Mouse (Mus musculus): ENCODE results near the gene Pde10a. TPM values are rescaled to one million over a fixed set of nuclear protein-coding genes. Genes with fewer than 3 reads are reported as not detected.

Pde10a gene
- total and polyA plus RNA-seq, 2 experiments from 2014 or later, result 8.2 to 38.5 TPM

DNA sequence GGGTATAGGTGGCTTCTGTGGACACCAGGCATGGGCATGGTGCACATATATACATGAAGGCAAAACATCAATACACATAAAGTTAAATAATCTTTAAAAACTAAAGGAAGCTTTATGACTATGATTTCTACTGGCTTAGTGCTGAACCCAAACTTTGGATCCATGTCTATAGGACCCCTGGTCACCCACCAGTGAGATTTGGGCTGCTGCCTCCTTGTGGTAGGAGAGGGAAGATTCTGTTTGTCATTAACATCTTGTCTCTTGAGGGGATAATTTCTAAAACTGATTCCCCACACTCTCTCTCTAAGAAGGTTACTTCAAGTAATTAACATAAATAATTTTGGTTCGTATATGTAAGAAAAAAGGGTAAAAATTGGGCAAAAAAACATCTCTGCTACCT, 220.2 kb downstream of the Pde10a start:
- H3K9me3 ChIP-seq (ENCODE audit: low read length), result no peaks in the 10 kb centered on the region
- no peak overlapping the region for H3K4me3 ChIP-seq (ENCODE audit: low read length)
- peak; percentile 45 for TF ChIP-seq CTCF (IDR thresholded peaks at IDR 0.05; ENCODE audit: low read depth)
- no peaks in the 10 kb centered on the region for H3K36me3 ChIP-seq (ENCODE audit: insufficient read depth, low read length)
- no peaks in the 10 kb centered on the region for H3K4me1 ChIP-seq (ENCODE audit: insufficient read depth, low read length)
- WGBS, result 70% methylated on average over 1 of the region's 1 CpGs
- no peak overlapping the region for H3K27ac ChIP-seq
- H3K9ac ChIP-seq (replicated peaks; ENCODE audit: low read length), result no peak overlapping the region
- ATAC-seq, result no peak
- no peak overlapping the region for H3K4me2 ChIP-seq (ENCODE audit: low read depth, low read length)
- peak; percentile 17 for DNase-seq (ENCODE audit: low spot score)
- H3K27me3 ChIP-seq (ENCODE audit: insufficient read depth, low read length), result no peaks in the 10 kb centered on the region

DNA sequence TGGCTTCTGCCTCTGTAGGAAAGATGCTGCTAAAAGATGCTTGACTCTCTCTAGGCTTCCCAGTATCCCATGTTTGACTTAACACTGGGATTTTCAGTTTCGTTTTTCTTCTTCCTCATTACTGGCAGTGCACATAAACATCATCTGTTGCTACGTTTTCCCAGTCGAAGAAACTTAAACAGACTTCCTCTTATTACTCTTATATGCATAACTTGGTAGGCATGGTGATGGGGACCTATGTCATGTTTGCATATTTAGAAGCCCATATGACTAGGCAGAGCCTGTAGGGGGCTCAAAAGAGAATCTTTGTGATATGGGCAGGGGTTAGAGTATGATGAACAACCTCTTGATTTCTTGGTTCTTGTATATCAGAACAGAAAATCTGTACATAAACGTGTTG, 224.3 kb downstream of the Pde10a start:
- H3K27me3 ChIP-seq (ENCODE audit: insufficient read depth, low read length), result no peaks in the 10 kb centered on the region
- ATAC-seq, result no peak
- H3K9ac ChIP-seq (replicated peaks; ENCODE audit: low read length), result no peak overlapping the region
- H3K4me2 ChIP-seq (ENCODE audit: low read depth, low read length), result no peak overlapping the region
- no peak for TF ChIP-seq CTCF (IDR thresholded peaks at IDR 0.05; ENCODE audit: low read depth)
- no peak for DNase-seq (ENCODE audit: low spot score)
- 85% methylated on average over 4 of the region's 4 CpGs for WGBS
- no peaks in the 10 kb centered on the region for H3K4me1 ChIP-seq (ENCODE audit: insufficient read depth, low read length)
- no peak overlapping the region for H3K27ac ChIP-seq
- H3K4me3 ChIP-seq (ENCODE audit: low read length), result no peak overlapping the region
- H3K9me3 ChIP-seq (ENCODE audit: low read length), result no peaks in the 10 kb centered on the region
- H3K36me3 ChIP-seq (ENCODE audit: insufficient read depth, low read length), result no peaks in the 10 kb centered on the region

DNA sequence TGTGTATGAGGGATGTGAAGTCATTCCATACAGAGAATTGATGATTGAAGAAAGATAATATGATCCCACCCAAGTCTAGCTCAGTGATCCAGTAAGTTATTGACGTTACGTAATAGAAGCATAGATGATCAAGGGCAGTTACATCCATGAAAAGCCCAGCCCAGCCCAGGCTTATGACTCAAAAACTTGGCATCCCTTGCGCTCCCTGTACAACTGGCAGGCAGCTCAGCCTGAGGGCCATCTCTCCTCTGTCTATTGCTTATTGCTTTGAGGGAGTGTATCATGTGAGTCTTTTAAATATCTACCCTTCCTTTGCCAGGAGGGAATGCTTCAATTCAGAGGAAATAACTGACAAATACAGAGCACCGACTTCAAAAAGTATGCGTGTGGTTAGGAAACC, 232.4 kb downstream of the Pde10a start:
- TF ChIP-seq CTCF (IDR thresholded peaks at IDR 0.05; ENCODE audit: low read depth), result no peak
- H3K36me3 ChIP-seq (ENCODE audit: insufficient read depth, low read length), result no peaks in the 10 kb centered on the region
- H3K4me3 ChIP-seq (ENCODE audit: low read length), result no peak overlapping the region
- DNase-seq (ENCODE audit: low spot score), result no peak
- 93% methylated on average over 5 of the region's 5 CpGs for WGBS
- ATAC-seq, result no peak
- H3K27ac ChIP-seq, result no peak overlapping the region
- no peak overlapping the region for H3K4me2 ChIP-seq (ENCODE audit: low read depth, low read length)
- no peak overlapping the region for H3K9ac ChIP-seq (replicated peaks; ENCODE audit: low read length)
- no peaks in the 10 kb centered on the region for H3K27me3 ChIP-seq (ENCODE audit: insufficient read depth, low read length)
- no peaks in the 10 kb centered on the region for H3K4me1 ChIP-seq (ENCODE audit: insufficient read depth, low read length)
- H3K9me3 ChIP-seq (ENCODE audit: low read length), result no peaks in the 10 kb centered on the region

DNA sequence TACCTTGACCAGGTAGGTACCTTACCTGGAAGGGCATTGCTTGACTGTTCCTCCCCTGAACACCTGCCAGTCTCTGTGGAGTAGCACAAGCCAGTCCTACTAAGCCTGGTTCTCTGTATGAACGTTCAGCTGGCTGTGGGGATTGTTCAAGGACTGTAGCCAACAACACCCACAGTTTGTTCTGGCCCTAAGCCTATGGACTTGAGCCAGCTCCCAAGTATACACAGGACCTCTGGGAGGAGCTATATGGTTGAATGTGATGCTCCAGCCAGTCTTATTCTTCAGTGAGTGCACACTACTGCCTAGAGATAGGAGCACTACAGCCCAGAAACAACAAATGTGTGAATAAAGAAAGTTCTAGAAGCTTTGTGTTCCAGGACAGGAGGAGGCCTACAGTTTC, 238.1 kb downstream of the Pde10a start:
- Histone ChIP-seq H3K4me2 (ENCODE audit: low read depth, low read length) (no peak overlapping the region), H3K9ac (replicated peaks; ENCODE audit: low read length) (no peak overlapping the region), H3K4me3 (ENCODE audit: low read length) (no peak overlapping the region), H3K9me3 (ENCODE audit: low read length) (no peaks in the 10 kb centered on the region), H3K27ac (no peak overlapping the region), H3K36me3 (ENCODE audit: insufficient read depth, low read length) (no peaks in the 10 kb centered on the region), H3K4me1 (ENCODE audit: insufficient read depth, low read length) (no peaks in the 10 kb centered on the region), H3K27me3 (ENCODE audit: insufficient read depth, low read length) (no peaks in the 10 kb centered on the region)
- TF ChIP-seq CTCF (IDR thresholded peaks at IDR 0.05; ENCODE audit: low read depth), result no peak
- DNase-seq (ENCODE audit: low spot score) (peak; percentile 58), ATAC-seq (no peak)
- WGBS, result 20% methylated on average over 1 of the region's 1 CpGs

DNA sequence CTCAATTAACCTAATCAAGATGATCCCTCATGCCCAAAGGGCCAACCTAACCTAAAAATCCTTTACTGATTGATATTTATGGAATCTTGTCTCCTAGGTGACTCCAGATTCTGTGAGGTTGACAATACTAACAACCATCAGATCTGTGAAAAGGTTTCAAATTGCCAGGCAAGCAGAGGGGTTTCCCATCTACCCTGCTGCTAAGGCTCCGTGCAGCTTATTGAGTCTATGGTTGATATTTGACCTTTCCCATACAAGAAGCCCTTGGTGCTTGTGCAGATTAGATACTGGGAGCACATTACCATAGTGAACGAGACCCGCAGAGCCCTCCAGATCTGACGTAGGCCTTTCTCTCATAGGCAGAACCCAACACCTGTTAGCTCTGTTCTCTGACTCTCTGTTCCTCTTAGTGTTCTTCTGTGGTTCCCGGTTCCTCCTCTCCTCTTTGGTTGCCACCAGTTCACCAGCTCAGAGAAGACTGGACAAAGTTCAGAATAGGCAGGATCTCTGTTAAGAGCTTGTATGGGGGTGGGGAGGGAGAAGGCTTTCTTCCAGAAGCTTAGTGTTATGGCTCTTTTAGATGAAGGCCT, 240.9 kb downstream of the Pde10a start:
- 85% methylated on average over 5 of the region's 5 CpGs for WGBS
- Histone ChIP-seq H3K27ac (no peak overlapping the region), H3K27me3 (ENCODE audit: insufficient read depth, low read length) (no peaks in the 10 kb centered on the region), H3K36me3 (ENCODE audit: insufficient read depth, low read length) (no peaks in the 10 kb centered on the region), H3K4me3 (ENCODE audit: low read length) (no peak overlapping the region), H3K9me3 (ENCODE audit: low read length) (peaks cover 5% of the 10 kb centered on the region; the same call in 1 of the 2 replicates), H3K9ac (replicated peaks; ENCODE audit: low read length) (no peak overlapping the region), H3K4me2 (ENCODE audit: low read depth, low read length) (no peak overlapping the region), H3K4me1 (ENCODE audit: insufficient read depth, low read length) (no peaks in the 10 kb centered on the region)
- TF ChIP-seq CTCF (IDR thresholded peaks at IDR 0.05; ENCODE audit: low read depth), result no peak
- DNase-seq (ENCODE audit: low spot score) (no peak), ATAC-seq (no peak)

DNA sequence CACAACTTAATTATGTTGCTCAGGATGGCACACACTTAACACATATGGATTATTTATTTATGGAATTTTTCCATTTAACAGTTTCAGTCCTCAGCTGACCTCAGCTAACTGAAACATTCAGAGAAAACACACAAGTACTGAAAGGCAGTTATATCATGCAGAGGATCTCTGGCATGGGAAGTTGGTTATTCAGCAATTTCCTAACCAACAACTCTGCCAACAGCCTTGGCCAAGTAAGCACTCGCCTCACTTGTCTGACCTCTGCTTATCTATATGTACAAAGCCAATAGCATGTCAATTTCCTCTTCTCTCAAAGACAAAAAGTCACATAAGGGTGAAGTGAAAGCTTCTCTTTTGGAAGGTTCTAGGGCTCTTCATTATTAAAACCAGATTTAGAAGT, 244.0 kb downstream of the Pde10a start:
- 94% methylated on average over 1 of the region's 1 CpGs for WGBS
- Histone ChIP-seq H3K36me3 (ENCODE audit: insufficient read depth, low read length) (no peaks in the 10 kb centered on the region), H3K4me1 (ENCODE audit: insufficient read depth, low read length) (no peaks in the 10 kb centered on the region), H3K9ac (replicated peaks; ENCODE audit: low read length) (no peak overlapping the region), H3K27ac (no peak overlapping the region), H3K4me2 (ENCODE audit: low read depth, low read length) (no peak overlapping the region), H3K9me3 (ENCODE audit: low read length) (peaks cover 5% of the 10 kb centered on the region; the same call in 1 of the 2 replicates), H3K27me3 (ENCODE audit: insufficient read depth, low read length) (no peaks in the 10 kb centered on the region), H3K4me3 (ENCODE audit: low read length) (no peak overlapping the region)
- no peak for ATAC-seq
- no peak for DNase-seq (ENCODE audit: low spot score)
- no peak for TF ChIP-seq CTCF (IDR thresholded peaks at IDR 0.05; ENCODE audit: low read depth)

DNA sequence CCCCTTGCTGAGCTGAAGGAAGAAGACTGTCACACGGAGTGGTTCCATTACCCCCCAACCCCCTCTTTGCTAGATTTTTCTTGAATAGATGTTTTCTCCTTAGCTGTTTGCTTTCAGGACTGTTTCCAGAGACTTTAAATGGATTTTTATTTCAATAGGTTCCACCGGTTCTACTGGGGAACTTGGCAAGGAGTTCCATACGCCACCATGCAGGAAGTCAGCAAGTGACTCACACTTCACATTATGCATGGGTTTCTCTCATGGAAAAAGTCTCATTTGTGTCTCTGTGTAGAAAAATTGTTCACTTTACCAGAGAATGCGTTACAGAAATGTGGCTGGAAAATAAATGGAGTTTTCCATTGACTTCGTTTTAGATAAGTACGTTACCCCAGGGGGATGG, 248.2 kb downstream of the Pde10a start:
- H3K4me3 ChIP-seq (ENCODE audit: low read length), result no peak overlapping the region
- no peak overlapping the region for H3K4me2 ChIP-seq (ENCODE audit: low read depth, low read length)
- no peaks in the 10 kb centered on the region for H3K36me3 ChIP-seq (ENCODE audit: insufficient read depth, low read length)
- DNase-seq (ENCODE audit: low spot score) (no peak), ATAC-seq (no peak)
- no peak overlapping the region for H3K9ac ChIP-seq (replicated peaks; ENCODE audit: low read length)
- H3K27me3 ChIP-seq (ENCODE audit: insufficient read depth, low read length), result no peaks in the 10 kb centered on the region
- peaks cover 5% of the 10 kb centered on the region; the same call in 1 of the 2 replicates for H3K9me3 ChIP-seq (ENCODE audit: low read length)
- WGBS, result 70% methylated on average over 6 of the region's 6 CpGs
- no peak for TF ChIP-seq CTCF (IDR thresholded peaks at IDR 0.05; ENCODE audit: low read depth)
- H3K4me1 ChIP-seq (ENCODE audit: insufficient read depth, low read length), result no peaks in the 10 kb centered on the region
- no peak overlapping the region for H3K27ac ChIP-seq

Data from hindbrain, postnatal 0 days (tissue).